Mouse (Mus musculus) forebrain, embryonic 12.5 days (tissue): ENCODE measurements at regions not wholly inside any gene's neighbourhood (a gene's known extent, or its start where the extent isn't known, plus 50 kb on each side); places are given as distances from the start of the nearest gene placed in this dataset.

Source experiments
- ATAC-seq: fragments of 200-750 bp; cut with Nextera tagmentation; 2 replicates; pipeline ENCODE4 v1.8.0; 2017; ENCODE audit warnings: moderate TSS enrichment; ENCODE audit not compliant: low FRiP score
- H3K27ac ChIP-seq: fragments of 300-500 bp; sonication (generic); 2 replicates; pipeline ENCODE4 v1.5.1; 2016; ENCODE audit warnings: mild to moderate bottlenecking
- H3K27me3 ChIP-seq: fragments of 300-500 bp; sonication (generic); 2 replicates; pipeline ENCODE4 v1.6.1; 2016; ENCODE audit warnings: mild to moderate bottlenecking
- H3K36me3 ChIP-seq: fragments of 300-500 bp; sonication (generic); replicated peaks from 2 replicates; pipeline ENCODE4 v1.6.1; 2016; ENCODE audit warnings: mild to moderate bottlenecking
- H3K4me1 ChIP-seq: fragments of 300-500 bp; sonication (generic); 2 replicates; pipeline ENCODE4 v1.6.1; 2016
- H3K4me2 ChIP-seq: fragments of 300-500 bp; sonication (generic); 2 replicates; pipeline ENCODE4 v1.6.1; 2016; ENCODE audit warnings: mild to moderate bottlenecking, moderate library complexity
- H3K4me3 ChIP-seq: fragments of 300-500 bp; sonication (generic); replicated peaks from 2 replicates; pipeline ENCODE4 v1.5.1; 2016; ENCODE audit warnings: mild to moderate bottlenecking
- H3K9ac ChIP-seq: fragments of 300-500 bp; sonication (generic); 2 replicates; pipeline ENCODE4 v1.6.1; 2016; ENCODE audit warnings: mild to moderate bottlenecking
- H3K9me3 ChIP-seq: fragments of 300-500 bp; sonication (generic); 2 replicates; pipeline ENCODE4 v1.6.1; 2016
- WGBS: fragments of 180-500 bp; shearing (Covaris S2); methylation state at CpG from one replicate; pipeline ENCODE4 v1.1.7; 2016; 5-methylcytosine and 5-hydroxymethylcytosine counted together

GRCm38 (mm10) chr7:88225800-88226199 is 52.1 kb upstream of the Ctsc start:
- WGBS, result 78% methylated on average over 1 of the region's 1 CpGs
- Histone ChIP-seq H3K36me3 (no peaks in the 10 kb centered on the region), H3K9ac (no peak overlapping the region), H3K9me3 (no peaks in the 10 kb centered on the region), H3K4me3 (no peak overlapping the region), H3K4me2 (no peak overlapping the region), H3K27ac (no peak overlapping the region), H3K4me1 (no peaks in the 10 kb centered on the region), H3K27me3 (no peaks in the 10 kb centered on the region)
- no peak for ATAC-seq
